Comparison of ENCODE assay signal across 13 mouse cellular contexts in genomic region chr13:5888731-5889130, GRCm38 (mm10).
"Had no signal": no experiment of that assay in that cellular context is flagged by ENCODE, and none has a peak within 500 bp of the region (broad histone marks: within the 10 kb centered on the region; RNA-seq: fewer than 3 reads in every experiment).

No protein-coding gene starts in this region.

- ATAC-seq: midbrain, embryonic 15.5 days had no signal

- H3K36me3 ChIP-seq: limb, embryonic 12.5 days; midbrain, embryonic 15.5 days had no signal

- H3K4me3 ChIP-seq: limb, embryonic 12.5 days; midbrain, embryonic 15.5 days had no signal

- H3K27ac ChIP-seq: limb, embryonic 12.5 days; liver, embryonic 14.5 days; midbrain, embryonic 15.5 days had no signal

- H3K4me2 ChIP-seq: limb, embryonic 12.5 days; midbrain, embryonic 11.5 days; midbrain, embryonic 15.5 days had no signal

- H3K9me3 ChIP-seq: limb, embryonic 12.5 days; megakaryocyte, embryonic 14.5 days; midbrain, embryonic 15.5 days had no signal

- H3K4me1 ChIP-seq: limb, embryonic 12.5 days; midbrain, embryonic 15.5 days had no signal

- H3K9ac ChIP-seq: limb, embryonic 12.5 days; liver, embryonic 14.5 days; midbrain, embryonic 15.5 days had no signal

- DNase-seq: kidney, adult 8-10 months; kidney, postnatal 25 days; layer of hippocampus, postnatal 36 days; liver; lung, adult 18-20 months; right cerebral cortex, adult 18-20 months; right cerebral cortex, postnatal 25 days; thymus, postnatal 4 days had no signal

- H3K27me3 ChIP-seq: limb, embryonic 12.5 days; megakaryocyte, embryonic 14.5 days had no signal
